Mouse (Mus musculus) ES-E14 (cell line): Measurements from ENCODE around the gene Nav2. TPM values are rescaled to one million over a fixed set of nuclear protein-coding genes. Genes with fewer than 3 reads are reported as not detected.

Experiments
- DNase-seq: peaks from one replicate; pipeline ENCODE4 v3.0.0-alpha.2; 2013; ENCODE audit warnings: low read depth, low spot score
- H3K27ac ChIP-seq: 2 replicates; pipeline ENCODE4 v1.5.1; 2012; ENCODE audit warnings: low read depth, mild to moderate bottlenecking, low read length, moderate library complexity, mixed read lengths; ENCODE audit not compliant: poor library complexity, insufficient read depth, severe bottlenecking
- H3K36me3 ChIP-seq: 2 replicates; pipeline ENCODE4 v1.6.1; 2012; ENCODE audit warnings: mild to moderate bottlenecking, low read length, moderate library complexity, mixed read lengths; ENCODE audit not compliant: control insufficient read depth, poor library complexity, insufficient read depth, severe bottlenecking
- H3K4me1 ChIP-seq, 2 experiments: fragments of 150-350 bp in 1 of 2; sonication (generic) in 1 of 2; 2 replicates each; pipeline ENCODE4 v1.6.1; 2012; ENCODE audit warnings: low read length in 2 of 2, mild to moderate bottlenecking in 1 of 2, mixed read lengths in 1 of 2; ENCODE audit not compliant: control insufficient read depth in 2 of 2, insufficient read depth in 2 of 2, poor library complexity in 1 of 2
- H3K4me3 ChIP-seq, 2 experiments: fragments of 150-350 bp in 1 of 2; sonication (generic) in 1 of 2; 2 replicates each; pipeline ENCODE4 v1.5.1; 2012; ENCODE audit warnings: low read length in 2 of 2, low read depth in 1 of 2, mild to moderate bottlenecking in 1 of 2, mixed read lengths in 1 of 2; ENCODE audit not compliant: insufficient read depth in 1 of 2, poor library complexity in 1 of 2, severe bottlenecking in 1 of 2
- H3K9ac ChIP-seq: 2 replicates; pipeline ENCODE4 v1.6.1; 2012; ENCODE audit warnings: low read depth, mild to moderate bottlenecking, low read length, mixed read lengths; ENCODE audit not compliant: poor library complexity, insufficient read depth, severe bottlenecking
- H3K9me3 ChIP-seq: fragments of 150-350 bp; sonication (generic); 2 replicates; pipeline ENCODE4 v1.6.1; 2012; ENCODE audit warnings: low read depth, mild to moderate bottlenecking, low read length; ENCODE audit not compliant: control insufficient read depth, insufficient read depth
- CHD2 ChIP-seq: IDR thresholded peaks from 2 replicates; pipeline ENCODE4 v1.6.1; 2014; ENCODE audit warnings: mild to moderate bottlenecking, low read depth, low read length, inconsistent platforms
- HCFC1 ChIP-seq: IDR thresholded peaks from 2 replicates; pipeline ENCODE4 v1.6.1; 2012; ENCODE audit warnings: low read length, inconsistent platforms, borderline replicate concordance; ENCODE audit not compliant: insufficient read depth
- MAFK ChIP-seq: IDR thresholded peaks from 2 replicates; pipeline ENCODE4 v1.6.1; 2014; ENCODE audit warnings: mild to moderate bottlenecking, low read depth, low read length, inconsistent platforms; ENCODE audit not compliant: insufficient read depth
- ZC3H11A ChIP-seq: IDR thresholded peaks from 2 replicates; pipeline ENCODE4 v1.6.1; 2012; ENCODE audit warnings: low read depth, mild to moderate bottlenecking, inconsistent platforms, low read length, borderline replicate concordance
- ZNF384 ChIP-seq: IDR thresholded peaks from 2 replicates; pipeline ENCODE4 v1.6.1; 2012; ENCODE audit warnings: low read depth, low read length, inconsistent platforms
- in situ Hi-C, 2 experiments: fragments of 600-800 bp; cut with MboI; formaldehyde crosslinking; loops; one replicate each; pipeline ENCODE4 v1.15.1; 2025; ENCODE audit warnings: low sequenced_read_pairs in 2 of 2, inconsistent platforms in 1 of 2; ENCODE audit not compliant: unreplicated experiment in 2 of 2
- total RNA-seq: library from RNA; depleted of rRNA; stranded (reverse); fragments of 300-350 nt; gene quantifications from 2 replicates; pipeline ENCODE4 v1.2.3, GENCODE M21; 2012

Nav2 gene
- total RNA-seq, 1 experiment, result 18.2 TPM

- Histone ChIP-seq H3K9me3 (no peaks in the 10 kb centered on the region), H3K27ac (no peak overlapping the region), H3K4me1 (peaks cover 0 to 7% of the 10 kb centered on the region in 2 experiments; a peak in 1 of 4 replicates), H3K36me3 (peaks cover 3% of the 10 kb centered on the region; the same call in 1 of the 2 replicates), H3K4me3 (no peak overlapping the region), H3K9ac (no peak overlapping the region)
- in situ Hi-C loops, result no loop called here
- no peak for DNase-seq
- TF ChIP-seq ZC3H11A, result no peak
These were observed 549.4 kb downstream of the Nav2 start for GRCm38 (mm10) chr7:49457890-49458289.

- Histone ChIP-seq H3K36me3 (peaks cover 5% of the 10 kb centered on the region; the same call in 1 of the 2 replicates), H3K27ac (no peak overlapping the region), H3K4me3 (no peak overlapping the region), H3K4me1 (0 out of 4 replicates have a peak, but pooled peaks cover 0 to 2% of the 10 kb centered on the region in 2 experiments), H3K9me3 (no peaks in the 10 kb centered on the region), H3K9ac (no peak overlapping the region)
- DNase-seq, result peak; percentile 40
- TF ChIP-seq ZC3H11A (no peak), ZNF384 (no peak), MAFK (no peak), CHD2 (no peak)
- in situ Hi-C loops, result no loop called here
These were observed 553.9 kb downstream of the Nav2 start for GRCm38 (mm10) chr7:49462328-49462811.

- DNase-seq, result no peak
- H3K4me1 ChIP-seq, result no peaks in the 10 kb centered on the region
- peaks cover 5% of the 10 kb centered on the region; the same call in 1 of the 2 replicates for H3K36me3 ChIP-seq
- no peak overlapping the region for H3K4me3 ChIP-seq
- no peaks in the 10 kb centered on the region for H3K9me3 ChIP-seq
- H3K9ac ChIP-seq, result no peak overlapping the region
- no peak overlapping the region for H3K27ac ChIP-seq
- in situ Hi-C loops, result no loop called here
- TF ChIP-seq ZC3H11A, result no peak
- TF ChIP-seq CHD2, result no peak
- TF ChIP-seq MAFK, result no peak
- TF ChIP-seq HCFC1, result no peak
- TF ChIP-seq ZNF384, result no peak
These were observed 559.3 kb downstream of the Nav2 start for GRCm38 (mm10) chr7:49467861-49468260.

- H3K9me3 ChIP-seq, result no peaks in the 10 kb centered on the region
- H3K9ac ChIP-seq, result no peak overlapping the region
- no peak for DNase-seq
- H3K36me3 ChIP-seq, result peaks cover 5% of the 10 kb centered on the region; the same call in 1 of the 2 replicates
- in situ Hi-C loops, result no loop called here
- TF ChIP-seq ZC3H11A, result no peak
- no peak for TF ChIP-seq HCFC1
- no peak for TF ChIP-seq ZNF384
- no peak for TF ChIP-seq CHD2
- no peak for TF ChIP-seq MAFK
- no peak overlapping the region for H3K27ac ChIP-seq
- no peaks in the 10 kb centered on the region for H3K4me1 ChIP-seq
- H3K4me3 ChIP-seq, result no peak overlapping the region
These were observed 560.1 kb downstream of the Nav2 start for GRCm38 (mm10) chr7:49468492-49469205.

- Histone ChIP-seq H3K4me3 (no peak overlapping the region), H3K9me3 (no peaks in the 10 kb centered on the region), H3K9ac (no peak overlapping the region), H3K4me1 (no peaks in the 10 kb centered on the region), H3K27ac (no peak overlapping the region), H3K36me3 (no peaks in the 10 kb centered on the region)
- peak; percentile 51 for DNase-seq
- TF ChIP-seq HCFC1 (no peak), CHD2 (no peak), ZNF384 (no peak), ZC3H11A (0 out of 2 replicates have a peak, but pooled peaks have one; percentile 3)
- in situ Hi-C loops, result no loop called here
These were observed 562.8 kb downstream of the Nav2 start for GRCm38 (mm10) chr7:49471278-49471677.
